Mouse (Mus musculus) yolk sac, embryonic 10.5 days (tissue): ENCODE measurements around the gene Esf1.
"Not testable (repeated sequence)": the region's sequence is repeated elsewhere in the genome, so short reads cannot be mapped to it uniquely, and the experiment has no call there.

Experiments
- DNase-seq: peaks from one replicate; pipeline ENCODE4 v3.0.0-alpha.2; 2017; ENCODE audit warnings: low spot score

The Esf1 gene

GRCm38 (mm10) chr2:140170127-140170802, at the start of gene Esf1, which contains the start of gene Ndufaf5:
Gene Esf1 (minus strand): TSS chr2:140170564.
Gene Ndufaf5 (plus strand): TSS chr2:140170649.
- DNase-seq: peak; percentile 93

GRCm38 (mm10) chr2:140215965-140216364, 45.6 kb upstream of the Esf1 start:
- DNase-seq: no peak

GRCm38 (mm10) chr2:140215415-140215814, 45.1 kb upstream of the Esf1 start:
- DNase-seq: no peak

- DNase-seq: no peak
Measured at GRCm38 (mm10) chr2:140214519-140215027, 44.2 kb upstream of the Esf1 start.

- no peak for DNase-seq
Measured at GRCm38 (mm10) chr2:140203756-140204155, 33.4 kb upstream of the Esf1 start.

GRCm38 (mm10) chr2:140202573-140202972, 32.2 kb upstream of the Esf1 start:
- no peak for DNase-seq

- no peak for DNase-seq
Measured at GRCm38 (mm10) chr2:140200713-140201112, 30.3 kb upstream of the Esf1 start.

- not testable (repeated sequence) for DNase-seq
Measured at GRCm38 (mm10) chr2:140185685-140186210, 15.4 kb upstream of the Esf1 start.

GRCm38 (mm10) chr2:140170803-140171553, 614 bp upstream of the Esf1 start:
- no peak for DNase-seq

- no peak for DNase-seq
Measured at GRCm38 (mm10) chr2:140169057-140169456, 1.3 kb downstream of the Esf1 start.

- no peak for DNase-seq
Measured at GRCm38 (mm10) chr2:140163351-140163854, 7.0 kb downstream of the Esf1 start.

GRCm38 (mm10) chr2:140159186-140159730, 11.1 kb downstream of the Esf1 start:
- no peak for DNase-seq

GRCm38 (mm10) chr2:140151743-140152142, 18.6 kb downstream of the Esf1 start, which contains the start of gene Gm17374:
Gene Gm17374 (plus strand): TSS chr2:140152043.
- DNase-seq: not testable (repeated sequence)

GRCm38 (mm10) chr2:140125516-140125915, 44.8 kb downstream of the Esf1 start:
- no peak for DNase-seq

- no peak for DNase-seq
Measured at GRCm38 (mm10) chr2:140113851-140114250, 56.5 kb downstream of the Esf1 start.

GRCm38 (mm10) chr2:140108945-140109344, 61.4 kb downstream of the Esf1 start:
- no peak for DNase-seq

- DNase-seq: no peak
Measured at GRCm38 (mm10) chr2:140107641-140108040, 62.7 kb downstream of the Esf1 start.

GRCm38 (mm10) chr2:140104951-140105350, 65.4 kb downstream of the Esf1 start:
- peak; percentile 7 for DNase-seq

- no peak for DNase-seq
Measured at GRCm38 (mm10) chr2:140100551-140101474, 69.6 kb downstream of the Esf1 start.

GRCm38 (mm10) chr2:140099971-140100370, 70.4 kb downstream of the Esf1 start:
- no peak for DNase-seq

- DNase-seq: peak; percentile 9
Measured at GRCm38 (mm10) chr2:140097131-140097591, 73.2 kb downstream of the Esf1 start.
